Mouse (Mus musculus) thymus, postnatal 4 days (tissue): ENCODE data around the gene Tsfm.
"Not testable (repeated sequence)": the region's sequence is repeated elsewhere in the genome, so short reads cannot be mapped to it uniquely, and the experiment has no call there.

Experiments
- DNase-seq: peaks from one replicate; pipeline ENCODE4 v3.0.0; 2021

The Tsfm gene

GRCm38 (mm10) chr10:127030336-127031296, at the start of gene Tsfm:
TSS of gene Tsfm (minus strand) at chr10:127030840.
- DNase-seq: peak; percentile 97

GRCm38 (mm10) chr10:127079665-127080391, 49.2 kb upstream of the Tsfm start:
- no peak for DNase-seq

GRCm38 (mm10) chr10:127078677-127079575, 48.3 kb upstream of the Tsfm start:
- DNase-seq: no peak

- DNase-seq: no peak
Measured at GRCm38 (mm10) chr10:127078001-127078676, 47.5 kb upstream of the Tsfm start.

GRCm38 (mm10) chr10:127077515-127077914, 46.9 kb upstream of the Tsfm start:
- no peak for DNase-seq

- peak; percentile 74 for DNase-seq
Measured at GRCm38 (mm10) chr10:127076082-127076481, 45.4 kb upstream of the Tsfm start.

- DNase-seq: peak; percentile 35
Measured at GRCm38 (mm10) chr10:127075651-127076050, 45.0 kb upstream of the Tsfm start.

- peak; percentile 91 for DNase-seq
Measured at GRCm38 (mm10) chr10:127075080-127075479, 44.4 kb upstream of the Tsfm start, which contains the start of gene Agap2. TSS of gene Agap2 (plus strand) at chr10:127075284.

GRCm38 (mm10) chr10:127073981-127074380, 43.3 kb upstream of the Tsfm start:
- DNase-seq: no peak

GRCm38 (mm10) chr10:127072969-127073368, 42.3 kb upstream of the Tsfm start:
- not testable (repeated sequence) for DNase-seq

GRCm38 (mm10) chr10:127072270-127072669, 41.6 kb upstream of the Tsfm start:
- not testable (repeated sequence) for DNase-seq

GRCm38 (mm10) chr10:127071203-127071602, 40.6 kb upstream of the Tsfm start:
- DNase-seq: no peak

- peak; percentile 48 for DNase-seq
Measured at GRCm38 (mm10) chr10:127070190-127071121, 39.8 kb upstream of the Tsfm start, which contains the start of gene Tspan31. TSS of gene Tspan31 (minus strand) at chr10:127070264.

- DNase-seq: no peak
Measured at GRCm38 (mm10) chr10:127069281-127070189, 38.9 kb upstream of the Tsfm start.

- DNase-seq: no peak
Measured at GRCm38 (mm10) chr10:127068360-127069038, 37.9 kb upstream of the Tsfm start.

- DNase-seq: no peak
Measured at GRCm38 (mm10) chr10:127066519-127067018, 35.9 kb upstream of the Tsfm start.

- no peak for DNase-seq
Measured at GRCm38 (mm10) chr10:127065981-127066380, 35.3 kb upstream of the Tsfm start.
